7 mouse cellular contexts compared by ENCODE assay signal in the genomic region with DNA sequence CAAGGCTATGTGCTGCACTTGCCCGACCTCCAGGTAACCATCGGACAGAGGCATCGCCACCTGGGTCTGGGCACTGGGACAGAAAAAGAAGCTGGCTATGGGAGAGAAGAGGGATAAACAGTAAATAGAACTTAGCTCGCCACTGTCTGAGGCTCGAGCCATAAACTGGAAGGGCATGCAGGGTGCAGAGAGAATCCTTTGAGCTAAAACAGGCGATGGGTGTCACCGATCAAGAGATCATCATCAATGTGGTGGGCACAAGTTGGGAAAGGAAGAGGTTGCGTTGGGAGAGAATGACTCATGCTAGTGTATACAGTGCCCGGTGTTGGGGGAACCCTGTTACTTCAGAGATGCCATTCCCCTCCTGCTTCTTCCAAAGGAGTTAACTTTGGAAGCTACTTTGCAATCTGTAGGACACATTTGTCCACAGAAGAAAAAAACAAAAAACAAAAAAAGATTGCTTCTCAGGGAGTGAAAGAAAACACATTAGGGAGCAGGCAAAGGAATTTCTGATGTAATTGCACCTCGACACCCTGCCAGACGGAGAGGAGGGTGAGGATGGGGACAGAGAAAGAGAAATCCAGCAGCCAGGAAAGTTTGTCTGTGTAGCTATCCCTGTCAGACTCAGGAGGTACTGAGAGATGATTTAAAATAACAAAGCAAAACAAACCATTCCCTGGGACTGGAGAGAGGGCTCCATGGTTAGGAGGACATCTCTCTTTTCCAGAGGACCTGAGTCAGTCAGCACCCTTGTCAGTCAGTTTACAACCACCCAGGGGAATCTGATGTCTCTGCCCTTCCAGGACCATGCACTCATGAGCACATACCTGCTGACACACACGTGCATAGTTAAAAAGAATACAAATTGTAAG. TPM values are rescaled to one million over a fixed set of nuclear protein-coding genes. Genes with fewer than 3 reads are reported as not detected.
A peak's percentile ranks its signal among the peaks of the same experiment; 100 is the strongest.
DNase-seq lines count a peak whose midpoint lies in the region; ATAC-seq and TF ChIP-seq lines count a peak whose summit lies in the region.

No protein-coding gene starts in this region.

- H3K27ac ChIP-seq in thymus, adult 2 months (ENCODE audit: control insufficient read depth, insufficient read depth, low read length), result no peak overlapping the region
- no peak overlapping the region for H3K27ac ChIP-seq in liver, embryonic 11.5 days (ENCODE audit: low read depth, low read length)

- H3K9ac ChIP-seq in liver, embryonic 11.5 days (ENCODE audit: low read depth, low read length), result peak overlapping the region; percentile 71

- H3K4me1 ChIP-seq in thymus, adult 2 months (replicated peaks; ENCODE audit: control insufficient read depth, insufficient read depth, low read length), result no peaks in the 10 kb centered on the region
- H3K4me1 ChIP-seq in liver, embryonic 11.5 days (replicated peaks; ENCODE audit: control insufficient read depth, insufficient read depth, low read length), result no peaks in the 10 kb centered on the region

- peak overlapping the region; percentile 9; the same call in 1 of the 2 replicates for H3K4me3 ChIP-seq in thymus, adult 2 months (ENCODE audit: control insufficient read depth, insufficient read depth, low read length)
- H3K4me3 ChIP-seq in liver, embryonic 11.5 days (ENCODE audit: low read depth, low read length), result peak overlapping the region; percentile 53

- TF ChIP-seq POLR2A in thymus, adult 2 months (IDR thresholded peaks at IDR 0.05; ENCODE audit: control insufficient read depth, extremely low read depth, insufficient read depth, low read length, poor library complexity), result no peak

- ATAC-seq in granulocyte monocyte progenitor cell, adult 5-6 weeks (replicated peaks; ENCODE audit: poor library complexity, severe bottlenecking), result peak; percentile 52
- ATAC-seq in liver, embryonic 11.5 days (replicated peaks; ENCODE audit: low FRiP score), result peak; percentile 4; the same call in 1 of the 2 replicates

- no peaks in the 10 kb centered on the region for H3K36me3 ChIP-seq in thymus, adult 2 months (ENCODE audit: control insufficient read depth, insufficient read depth, low read length)
- no peaks in the 10 kb centered on the region for H3K36me3 ChIP-seq in liver, embryonic 11.5 days (ENCODE audit: control insufficient read depth, insufficient read depth, low read length)

- WGBS in thymus, adult 2 months, result 56% methylated on average over 12 of the region's 12 CpGs
- 28% methylated on average over 12 of the region's 12 CpGs for WGBS in liver, embryonic 11.5 days

- peak overlapping the region; percentile 93 for H3K4me2 ChIP-seq in liver, embryonic 11.5 days

- DNase-seq in thymus, adult 2 months, result no peak
- DNase-seq in thymus, postnatal 14 days, result no peak
- no peak for DNase-seq in liver, embryonic 11.5 days (ENCODE audit: low spot score)
- no peak for DNase-seq in right cerebral cortex, postnatal 10 days (ENCODE audit: low spot score in 2 of 2)
- DNase-seq in right cerebral cortex, postnatal 36 days (ENCODE audit: low spot score in 2 of 2), result no peak
- no peak for DNase-seq in left cerebral cortex, adult 18-20 months (ENCODE audit: low spot score in 2 of 2)

- H3K27me3 ChIP-seq in thymus, adult 2 months (ENCODE audit: control insufficient read depth, insufficient read depth, low read length), result no peaks in the 10 kb centered on the region; the same call in 1 of the 2 replicates
- H3K27me3 ChIP-seq in liver, embryonic 11.5 days (replicated peaks; ENCODE audit: control insufficient read depth, insufficient read depth, low read length), result no peaks in the 10 kb centered on the region

- no peak for TF ChIP-seq CTCF in thymus, adult 2 months (IDR thresholded peaks at IDR 0.05; ENCODE audit: borderline replicate concordance, control insufficient read depth, extremely low read depth, insufficient read depth, low read length, poor library complexity)

- H3K9me3 ChIP-seq in liver, embryonic 11.5 days (ENCODE audit: control insufficient read depth, low read length), result no peaks in the 10 kb centered on the region

RNA-seq across cellular contexts. Expression of a gene that starts 0.7 kb away (rescaled TPM):
- 9.5 and 10.7 TPM in 2 replicates for polyA plus RNA-seq in thymus, adult 2 months (2012; rRNA removed)
- 10.1 and 13.1 TPM in 2 replicates for total RNA-seq in granulocyte monocyte progenitor cell, adult 5-6 weeks (2014; fragmentation: Nextera tagmentation)
- 5.8 and 6.9 TPM in 2 replicates for total RNA-seq in granulocyte monocyte progenitor cell, adult 5-6 weeks (2017)
- polyA plus RNA-seq in liver, embryonic 11.5 days (2014; fragmentation: Nextera tagmentation; extraction: Ambion mirVana), result 2.7 and 4.0 TPM in 2 replicates
- total RNA-seq in left cerebral cortex, adult 18-20 months (2021), result 1 to 10 TPM; 4.2 to 4.8 TPM

RNA-seq across cellular contexts. Expression of a gene that starts 34.9 kb away (rescaled TPM):
- 0.10 and 0.38 TPM in 2 replicates for polyA plus RNA-seq in thymus, adult 2 months (2012; rRNA removed)
- not detected in 2 replicates for total RNA-seq in granulocyte monocyte progenitor cell, adult 5-6 weeks (2014; fragmentation: Nextera tagmentation)
- not detected in 2 replicates for total RNA-seq in granulocyte monocyte progenitor cell, adult 5-6 weeks (2017)
- polyA plus RNA-seq in liver, embryonic 11.5 days (2014; fragmentation: Nextera tagmentation; extraction: Ambion mirVana), result not detected in 2 replicates
- under 1 TPM; 0.12 to 0.51 TPM for total RNA-seq in left cerebral cortex, adult 18-20 months (2021)

RNA-seq across cellular contexts. Expression of a gene that starts 52.5 kb away (rescaled TPM):
- 45.7 and 51.4 TPM in 2 replicates for polyA plus RNA-seq in thymus, adult 2 months (2012; rRNA removed)
- total RNA-seq in granulocyte monocyte progenitor cell, adult 5-6 weeks (2014; fragmentation: Nextera tagmentation), result 18.2 and 29.1 TPM in 2 replicates
- total RNA-seq in granulocyte monocyte progenitor cell, adult 5-6 weeks (2017), result 18.4 and 21.5 TPM in 2 replicates
- 31.5 and 35.0 TPM in 2 replicates for polyA plus RNA-seq in liver, embryonic 11.5 days (2014; fragmentation: Nextera tagmentation; extraction: Ambion mirVana)
- 10 to 100 TPM; 18.3 to 22.7 TPM for total RNA-seq in left cerebral cortex, adult 18-20 months (2021)

RNA-seq across cellular contexts. Expression of a gene that starts 57.6 kb away (rescaled TPM):
- polyA plus RNA-seq in thymus, adult 2 months (2012; rRNA removed), result 1.8 and 1.9 TPM in 2 replicates
- total RNA-seq in granulocyte monocyte progenitor cell, adult 5-6 weeks (2014; fragmentation: Nextera tagmentation), result not detected in 2 replicates
- total RNA-seq in granulocyte monocyte progenitor cell, adult 5-6 weeks (2017), result 0.21 and 1.2 TPM in 2 replicates
- polyA plus RNA-seq in liver, embryonic 11.5 days (2014; fragmentation: Nextera tagmentation; extraction: Ambion mirVana), result 1.5 and 2.4 TPM in 2 replicates
- 1 to 10 TPM; 3.3 to 4.5 TPM for total RNA-seq in left cerebral cortex, adult 18-20 months (2021)
